Mouse (Mus musculus): ENCODE measurements around the gene Coasy.
"Not testable (repeated sequence)": the region's sequence is repeated elsewhere in the genome, so short reads cannot be mapped to it uniquely, and the experiment has no call there.

Coasy gene

DNA sequence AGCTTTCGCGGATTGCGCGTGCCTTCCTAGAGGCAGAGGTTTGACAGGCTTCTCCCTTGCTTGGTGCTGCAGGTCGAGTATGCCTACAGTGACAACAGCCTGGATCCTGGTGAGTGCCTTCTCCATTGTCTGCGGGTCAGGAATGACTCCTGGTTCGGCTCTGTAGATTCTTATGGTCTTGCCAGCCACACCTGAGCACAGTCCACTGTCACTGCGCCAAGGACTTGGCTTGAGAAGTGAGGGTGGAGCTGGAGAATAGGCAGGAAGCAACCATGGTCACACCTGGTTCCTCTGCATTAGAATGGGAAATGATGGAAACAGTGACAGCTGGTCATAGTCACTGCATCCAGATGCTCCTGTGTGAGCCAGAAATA, 5.3 kb downstream of the Coasy start:
- no peak for DNase-seq (ENCODE audit: low spot score)

DNA sequence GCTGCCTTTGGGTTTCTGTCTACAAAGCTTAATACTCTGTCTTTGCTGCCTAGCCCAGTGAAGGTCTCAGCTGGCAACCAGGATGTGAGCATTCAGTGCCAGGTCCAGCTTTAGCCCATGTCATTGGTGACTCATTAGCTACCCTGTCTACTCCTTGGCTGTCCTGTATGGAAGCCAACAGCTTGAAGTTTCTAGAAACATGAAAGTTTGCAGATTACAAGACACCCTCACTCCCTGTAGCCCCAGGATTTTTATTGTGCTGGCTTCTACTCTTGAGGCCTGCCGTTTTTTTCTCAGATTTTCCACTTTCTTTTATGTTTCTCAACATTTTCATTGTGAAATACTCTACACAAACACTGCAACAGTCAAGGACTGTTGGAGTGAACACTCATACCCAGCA, 7.6 kb downstream of the Coasy start:
- no peak for DNase-seq (ENCODE audit: low spot score)

DNA sequence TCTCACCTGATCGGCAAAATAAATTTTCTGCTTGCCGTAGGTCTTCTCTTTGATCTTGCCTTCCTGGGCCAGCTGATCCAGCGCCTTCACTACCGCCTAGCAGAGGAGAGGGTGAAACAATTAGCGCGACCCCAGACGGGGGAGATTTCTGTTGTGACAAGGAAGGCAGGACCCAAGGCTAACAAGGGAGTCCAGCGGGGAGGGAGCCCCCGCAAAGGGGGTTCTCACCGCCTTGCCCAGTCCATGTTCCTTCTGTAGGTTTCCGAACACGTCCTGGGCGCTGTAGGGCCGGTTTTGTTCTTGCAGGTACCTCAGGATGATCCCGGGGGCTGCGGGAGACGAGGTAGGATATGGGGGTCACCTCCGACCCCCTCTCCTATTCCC, 12.6 kb downstream of the Coasy start:
- peak; percentile 28 for DNase-seq (ENCODE audit: low spot score)

DNA sequence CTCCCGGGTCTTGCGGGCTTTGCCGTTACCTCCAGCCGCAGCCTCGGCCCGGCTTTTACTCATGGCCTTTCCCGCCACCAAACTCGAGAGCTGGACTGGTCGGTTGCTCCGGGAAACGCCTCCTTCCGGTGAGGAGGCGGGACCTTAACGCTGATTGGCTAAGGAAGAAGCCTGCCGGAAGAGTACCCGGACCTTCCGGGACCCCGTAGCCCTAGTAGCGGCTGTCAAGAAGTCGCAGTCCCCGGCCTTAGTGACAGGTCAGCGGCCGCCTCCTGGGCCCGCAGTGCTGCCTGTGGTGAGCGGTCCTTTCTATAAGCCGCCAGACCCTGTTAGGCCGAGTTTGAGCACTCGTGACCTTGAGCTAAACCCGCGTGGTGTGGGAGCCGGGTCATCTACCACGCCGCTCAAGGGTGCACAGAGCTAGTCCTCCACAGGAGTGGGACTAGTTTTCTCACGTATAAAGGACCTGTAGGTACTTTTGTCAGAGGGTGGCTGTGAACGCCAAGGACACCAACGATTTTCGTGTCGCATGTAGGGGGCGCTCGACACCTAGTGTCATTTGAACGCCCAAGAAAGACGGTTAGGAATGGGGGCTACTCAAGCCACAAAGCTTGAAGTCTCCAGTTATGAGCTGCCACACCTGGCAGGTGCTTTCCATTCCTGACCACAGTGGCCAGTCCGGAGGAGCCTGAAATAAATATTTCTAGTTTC, 13.1 kb downstream of the Coasy start, which contains the start of gene Psmc3ip:
Gene Psmc3ip, minus strand, starts transcription at position 123 of the 711 bp plus-strand sequence.
- DNase-seq (ENCODE audit: low spot score) = peak; percentile 98

DNA sequence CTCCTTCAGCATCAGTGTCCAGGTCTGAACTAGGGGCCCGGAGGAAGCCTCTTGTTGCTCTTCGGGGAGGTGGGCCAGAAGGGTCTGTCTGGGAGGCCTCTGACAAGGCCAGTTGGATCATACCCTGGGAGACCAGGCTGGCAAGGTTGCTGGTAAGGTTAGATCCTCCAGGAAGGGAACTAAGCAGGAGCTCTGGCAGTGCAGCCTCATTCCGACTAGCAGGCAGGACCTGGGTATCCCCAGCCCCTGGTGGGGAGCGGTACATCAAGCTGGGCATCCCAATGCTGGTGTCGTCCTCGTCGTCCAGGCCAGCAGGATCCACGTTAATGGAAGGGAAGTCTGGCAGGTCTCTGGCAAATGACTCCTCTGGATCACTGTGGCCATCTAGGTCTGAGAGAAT, 15.9 kb downstream of the Coasy start:
- no peak for DNase-seq (ENCODE audit: low spot score)

DNA sequence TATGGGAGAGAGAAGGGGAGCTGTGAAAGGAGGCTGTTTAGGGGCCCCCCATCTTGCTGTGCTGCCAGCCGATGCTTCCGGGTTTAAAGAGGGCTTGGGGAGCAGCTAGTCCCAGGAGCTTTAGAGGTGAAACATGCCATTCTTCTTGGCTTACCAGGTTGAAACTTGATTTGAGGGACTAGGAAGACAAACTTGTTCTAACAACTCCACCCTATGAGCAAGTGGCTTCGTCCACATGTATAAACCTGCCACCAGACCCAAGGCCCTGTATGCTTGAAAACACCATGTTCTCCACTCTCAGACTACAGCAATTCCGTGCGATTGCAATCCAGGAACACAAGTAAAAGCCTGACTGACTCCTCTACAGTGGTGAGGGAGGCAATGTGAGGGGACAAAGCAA, 20.6 kb downstream of the Coasy start:
- no peak for DNase-seq (ENCODE audit: low spot score)

DNA sequence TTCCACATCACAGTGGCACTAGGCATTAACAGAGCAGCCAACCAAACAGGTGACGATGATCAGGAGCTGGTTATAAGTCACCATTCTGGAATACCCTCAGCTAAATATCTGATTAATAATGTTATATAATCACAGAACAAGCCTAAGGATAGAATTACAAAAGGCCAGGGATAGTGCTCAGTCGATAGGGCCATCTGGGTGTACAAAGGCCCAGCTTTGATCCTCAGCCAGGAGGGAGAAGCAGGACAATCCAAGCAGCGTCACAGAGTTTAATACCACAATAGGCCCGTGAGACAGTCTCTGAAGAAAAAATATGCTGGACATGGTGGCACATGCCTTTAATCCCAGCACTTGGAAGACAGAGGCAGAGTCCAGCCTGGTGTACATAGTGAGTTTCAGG, 27.0 kb downstream of the Coasy start:
- DNase-seq (ENCODE audit: low spot score) = no peak

DNA sequence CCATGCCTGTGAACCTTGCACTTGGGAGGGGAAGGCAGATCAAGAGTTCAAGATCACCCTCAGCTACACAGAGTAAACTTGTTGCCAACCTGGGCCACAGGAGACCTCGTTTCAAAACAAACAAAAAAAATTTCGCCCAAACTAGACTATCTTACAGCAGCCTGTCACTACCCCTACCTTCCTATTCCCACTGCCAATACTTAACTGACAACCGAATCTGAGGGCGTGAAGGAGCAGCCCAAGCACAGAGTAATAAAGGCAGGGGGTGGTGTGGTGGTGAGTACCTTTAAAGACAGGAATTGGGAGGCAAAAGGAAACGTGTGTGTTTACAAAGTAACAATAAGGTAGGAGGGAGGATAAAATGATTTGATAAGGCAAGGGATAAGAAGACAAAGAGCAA, 28.3 kb downstream of the Coasy start:
- DNase-seq (ENCODE audit: low spot score) = no peak

DNA sequence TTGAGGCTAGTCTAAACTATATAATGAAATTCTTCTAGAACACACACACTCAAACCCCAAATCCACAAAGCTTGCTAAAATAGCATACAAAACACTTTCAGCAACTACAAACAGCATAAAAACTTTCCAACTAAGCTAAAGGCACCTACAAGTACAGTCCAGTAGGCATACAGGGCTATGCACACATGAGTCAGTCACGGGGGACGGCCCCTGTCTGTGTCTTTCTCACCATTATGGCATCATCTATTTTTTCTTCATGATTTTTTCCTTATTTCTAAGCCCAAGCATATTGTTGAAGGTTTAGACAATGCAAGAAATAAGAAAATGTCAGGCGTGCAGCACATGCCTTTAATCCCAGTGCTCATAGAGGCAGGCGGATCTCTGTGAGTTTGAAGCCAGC, 28.8 kb downstream of the Coasy start:
- DNase-seq (ENCODE audit: low spot score) = no peak

DNA sequence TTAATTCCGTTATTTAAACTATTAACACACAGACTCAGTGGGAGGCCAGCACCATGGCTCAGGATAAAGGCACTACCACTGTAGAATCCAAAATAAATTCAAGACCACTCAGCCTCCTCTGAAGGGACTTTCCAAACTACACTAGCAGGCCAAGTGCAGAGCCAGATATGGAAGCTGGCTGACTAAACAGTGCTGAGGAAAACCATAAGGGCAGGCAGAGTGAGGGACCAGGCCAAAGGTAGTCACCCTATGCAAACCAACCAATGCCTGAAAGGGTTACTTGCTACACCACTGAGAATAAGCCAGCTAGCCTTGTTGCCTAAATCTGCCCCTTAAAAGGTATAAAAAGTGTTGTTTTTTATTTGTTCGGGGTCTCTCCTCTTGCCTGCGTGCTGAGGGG, 29.8 kb downstream of the Coasy start:
- no peak for DNase-seq (ENCODE audit: low spot score)

DNA sequence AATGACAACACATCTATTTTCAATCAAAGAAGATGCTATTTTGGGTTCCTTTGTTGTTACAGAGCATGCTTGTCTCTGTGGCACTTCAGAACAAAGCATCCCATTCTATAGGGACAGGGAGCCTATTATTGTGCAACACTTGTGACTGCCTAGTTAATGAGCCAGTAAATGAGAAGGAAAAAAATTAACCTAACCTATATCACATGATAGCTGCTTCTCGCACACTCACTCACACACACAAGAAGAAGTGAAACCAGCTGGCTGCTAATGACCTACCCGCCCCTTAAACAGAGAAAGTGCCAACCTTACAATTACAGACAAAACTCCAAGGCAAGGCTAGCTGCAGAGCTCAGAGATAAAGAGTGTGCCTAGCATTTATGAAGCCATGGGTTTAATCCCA, 33.2 kb downstream of the Coasy start:
- no peak for DNase-seq (ENCODE audit: low spot score)

DNA sequence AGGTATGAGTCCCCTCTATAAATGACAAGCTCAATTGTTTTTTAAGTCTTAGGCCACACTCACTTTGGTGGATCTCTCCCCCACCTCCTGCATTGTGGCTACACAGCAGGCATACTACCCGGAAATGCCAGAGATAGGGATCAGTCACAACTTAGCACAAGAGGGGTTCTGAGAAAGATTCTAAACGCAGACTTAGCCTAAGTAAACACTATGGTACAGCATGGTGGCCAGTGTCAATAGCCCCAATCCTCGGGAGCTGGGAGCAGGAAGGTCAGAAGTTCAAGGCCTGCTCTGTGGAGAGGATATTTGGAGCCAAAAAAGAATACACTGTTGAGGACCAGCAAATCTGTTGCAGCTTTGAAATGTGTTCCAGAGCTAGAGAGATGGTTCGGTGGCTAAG, 35.7 kb downstream of the Coasy start:
- no peak for DNase-seq (ENCODE audit: low spot score)

DNA sequence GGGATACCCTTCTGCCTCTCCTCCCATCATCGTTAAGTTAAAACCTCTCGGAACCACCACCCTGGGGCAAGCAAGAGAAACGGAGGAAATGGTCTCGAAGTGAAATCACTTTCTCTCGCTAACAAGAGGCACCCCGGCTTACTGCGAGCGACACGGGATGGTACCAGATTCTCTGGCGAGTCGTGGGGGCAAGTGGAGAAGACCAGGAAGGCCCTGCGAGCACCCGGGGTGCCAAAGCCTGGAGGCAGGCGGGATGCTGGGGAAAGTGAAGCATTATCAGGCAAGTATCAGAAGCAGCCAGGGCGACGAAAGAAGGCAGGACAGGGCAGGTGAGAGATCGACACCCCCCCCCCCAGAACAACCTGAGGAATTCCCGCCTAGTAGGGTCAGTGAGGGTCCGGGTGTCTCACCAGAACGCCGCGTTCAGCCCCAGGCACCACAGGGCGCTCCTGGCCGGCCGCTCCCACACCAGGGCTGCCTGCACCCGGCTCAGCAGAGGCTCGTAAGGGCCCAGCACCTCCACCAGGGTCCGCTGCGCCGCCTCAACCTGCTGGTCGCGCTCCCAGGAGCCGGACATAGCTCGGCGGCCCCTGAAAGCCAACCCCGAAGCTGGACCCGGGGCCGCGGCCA, 36.9 kb downstream of the Coasy start:
- DNase-seq (ENCODE audit: low spot score) = no peak

DNA sequence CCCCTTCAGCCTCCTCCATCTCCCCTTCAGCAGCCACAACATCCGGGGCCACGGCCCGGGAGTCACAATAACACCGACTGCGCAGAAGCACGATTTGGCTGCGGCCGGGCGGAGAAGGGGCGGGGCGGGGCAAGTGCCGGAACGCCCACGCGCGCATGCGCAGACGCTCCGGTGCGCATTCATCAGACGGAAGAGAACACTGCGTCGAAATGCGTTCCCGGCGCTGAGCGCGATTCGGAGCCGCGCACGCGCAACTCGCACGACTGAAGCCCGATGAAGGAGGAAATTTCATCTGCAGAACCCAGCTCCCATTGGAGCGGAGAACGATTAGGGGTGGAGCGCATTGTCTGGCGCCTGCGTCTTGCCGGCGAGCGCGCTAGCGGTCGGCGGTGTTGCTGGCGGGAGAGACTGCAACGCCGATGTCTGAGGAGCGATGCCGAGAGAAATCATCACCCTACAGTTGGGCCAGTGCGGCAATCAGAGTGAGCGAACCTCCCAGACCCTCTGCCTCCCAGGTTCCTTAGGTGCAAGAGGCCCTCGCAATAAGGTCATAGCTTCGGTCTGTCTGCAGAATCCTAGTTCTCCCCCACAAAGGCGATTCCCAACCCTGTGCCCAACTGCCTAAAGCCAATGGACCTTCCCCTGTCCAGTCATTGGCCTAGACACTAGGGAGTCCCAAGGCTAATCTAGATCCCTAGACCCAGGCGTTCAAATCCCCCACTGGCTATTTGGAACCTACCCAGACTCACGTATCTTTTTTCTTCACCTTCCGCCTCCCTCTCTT, 37.6 kb downstream of the Coasy start, which contains the start of the genes Retreg3 and Tubg1:
Gene Retreg3, minus strand, starts transcription at position 133 of the 784 bp plus-strand sequence.
Gene Tubg1, plus strand, starts transcription at position 178 of the 784 bp plus-strand sequence.
- peak; percentile 99 for DNase-seq (ENCODE audit: low spot score)

DNA sequence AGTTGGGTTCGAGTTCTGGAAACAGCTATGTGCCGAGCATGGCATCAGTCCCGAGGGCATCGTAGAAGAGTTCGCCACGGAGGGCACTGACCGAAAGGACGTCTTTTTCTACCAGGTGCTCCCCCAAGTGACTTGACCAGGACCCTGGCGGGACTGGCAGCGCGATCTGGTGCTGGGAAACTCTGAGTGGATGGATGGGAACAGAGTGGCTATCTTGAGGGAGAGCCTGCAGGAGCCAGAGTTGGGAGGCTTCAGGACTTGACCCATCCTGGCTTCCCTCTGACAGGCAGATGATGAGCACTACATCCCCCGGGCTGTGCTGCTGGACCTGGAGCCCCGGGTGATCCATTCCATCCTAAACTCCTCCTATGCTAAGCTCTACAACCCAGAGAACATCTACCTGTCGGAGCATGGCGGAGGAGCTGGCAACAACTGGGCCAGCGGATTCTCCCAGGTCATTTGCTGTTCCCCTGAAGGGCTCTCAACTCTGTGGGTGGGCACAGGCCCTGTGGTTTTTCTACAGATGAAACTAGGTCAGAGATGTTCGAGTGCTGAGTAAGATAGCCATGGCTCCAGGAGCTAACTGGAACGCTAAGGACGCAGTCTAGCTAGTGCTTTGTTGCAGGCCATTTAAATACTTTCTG, 38.3 kb downstream of the Coasy start:
- no peak for DNase-seq (ENCODE audit: low spot score)

DNA sequence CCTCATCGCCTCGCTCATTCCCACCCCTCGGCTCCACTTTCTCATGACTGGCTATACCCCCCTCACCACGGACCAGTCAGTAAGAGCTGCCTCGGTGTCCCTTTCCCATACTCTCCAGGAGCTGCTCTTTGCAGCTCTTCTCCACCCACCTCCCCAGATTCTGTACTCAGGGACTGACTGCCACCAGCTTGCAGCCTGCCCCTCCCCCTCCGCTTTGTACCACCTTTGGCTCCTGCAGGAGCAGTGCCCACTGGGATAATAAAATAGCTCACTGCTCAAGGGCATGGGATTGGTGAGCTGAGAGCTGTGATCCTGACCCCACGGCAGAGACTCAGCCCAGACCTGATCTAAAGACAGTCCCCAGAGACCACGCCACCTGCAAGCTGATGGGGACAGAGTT, 42.1 kb downstream of the Coasy start:
- DNase-seq (ENCODE audit: low spot score) = not testable (repeated sequence)

DNA sequence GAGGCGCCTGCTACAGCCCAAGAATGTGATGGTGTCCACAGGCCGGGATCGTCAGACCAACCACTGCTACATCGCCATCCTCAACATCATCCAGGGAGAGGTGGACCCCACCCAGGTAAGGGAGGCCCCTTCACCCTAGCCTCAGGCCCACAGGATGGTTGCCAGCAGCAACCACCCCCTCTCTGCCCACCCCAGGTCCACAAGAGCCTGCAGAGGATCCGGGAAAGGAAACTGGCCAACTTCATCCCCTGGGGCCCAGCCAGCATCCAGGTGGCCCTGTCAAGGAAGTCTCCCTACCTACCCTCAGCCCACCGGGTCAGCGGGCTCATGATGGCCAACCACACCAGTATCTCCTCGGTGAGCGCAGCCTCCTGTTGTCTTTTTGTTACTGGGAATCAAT, 42.6 kb downstream of the Coasy start:
- not testable (repeated sequence) for DNase-seq (ENCODE audit: low spot score)

DNA sequence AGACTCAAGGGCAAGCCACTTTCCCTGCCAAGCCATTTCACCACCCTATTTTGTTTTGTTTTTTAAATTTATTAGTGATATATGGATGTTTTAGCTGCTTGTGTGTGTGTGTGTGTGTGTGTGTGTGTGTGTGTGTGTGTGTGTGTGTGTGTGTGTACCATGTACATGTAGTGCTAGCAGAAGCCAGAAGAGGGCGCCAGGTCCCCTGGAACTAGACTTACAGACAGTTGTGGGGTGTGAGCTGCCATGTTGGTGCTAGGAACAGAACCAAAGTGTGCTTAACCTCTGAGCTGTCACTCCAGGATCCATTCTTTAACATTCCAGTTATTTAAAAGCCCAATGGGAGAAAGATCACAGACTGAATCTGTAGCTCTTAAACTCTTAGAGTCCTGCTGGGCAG, 44.7 kb downstream of the Coasy start:
- no peak for DNase-seq (ENCODE audit: low spot score)

DNA sequence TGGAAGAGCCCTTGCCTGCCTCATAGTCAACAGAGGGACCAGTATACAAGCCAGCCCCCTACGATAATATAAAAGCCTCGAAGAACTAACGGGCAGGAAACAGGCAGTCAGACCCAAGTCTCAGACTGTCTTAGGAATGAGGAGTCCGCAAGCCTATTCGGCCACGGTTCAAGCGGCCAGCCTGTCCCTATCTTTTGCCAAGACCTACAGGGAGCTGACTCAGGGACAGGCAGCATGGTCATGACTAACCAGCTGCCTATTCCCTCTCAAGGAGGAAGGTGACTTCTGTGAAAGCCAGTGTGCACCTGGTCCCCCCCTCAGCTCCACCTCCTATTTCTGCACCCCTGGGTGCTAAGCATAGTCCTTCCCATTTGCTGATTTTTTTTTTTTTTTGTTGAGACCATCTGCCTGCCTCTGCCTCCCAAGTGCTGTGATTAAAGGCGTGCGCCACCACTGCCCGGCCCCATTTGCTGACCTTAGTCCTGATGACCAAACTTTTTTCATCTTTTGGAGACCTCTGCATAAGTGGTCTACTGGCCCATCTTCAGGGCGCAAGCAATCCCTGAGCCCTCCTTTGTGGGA, 46.7 kb downstream of the Coasy start:
- DNase-seq (ENCODE audit: low spot score) = no peak

DNA sequence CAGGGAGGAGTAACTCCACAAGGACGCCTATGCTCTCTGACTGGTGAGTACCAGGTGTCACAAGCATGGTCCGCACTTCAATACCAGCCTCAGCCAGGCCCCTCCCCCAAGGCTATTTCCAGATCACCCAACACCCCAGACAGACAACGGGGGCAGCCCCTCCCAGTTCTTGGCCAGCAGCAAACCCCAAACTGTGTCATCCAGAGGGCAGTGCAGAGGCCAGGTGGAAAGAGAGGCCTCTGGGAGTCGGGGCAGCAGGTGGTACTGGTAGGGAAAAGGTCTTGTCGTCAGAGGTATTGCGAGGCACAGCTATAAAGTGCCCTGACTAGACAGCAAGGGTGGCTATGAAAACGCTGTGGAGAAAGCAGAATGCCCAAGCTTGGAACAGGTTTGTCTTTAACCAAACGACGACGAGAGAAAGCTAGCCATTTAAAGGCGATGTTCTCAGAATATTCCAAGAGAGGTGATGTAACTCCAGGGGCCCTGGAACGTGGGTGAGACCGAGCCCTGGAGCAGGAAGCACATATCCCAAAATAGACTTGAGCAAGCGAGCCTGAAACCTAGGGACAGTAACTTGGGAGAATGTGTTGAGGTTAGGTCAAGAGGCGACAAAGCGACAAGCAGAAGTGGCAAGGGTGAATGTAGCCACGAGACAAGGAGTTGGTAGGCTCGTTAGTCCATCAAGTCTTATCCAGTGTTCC, 47.8 kb downstream of the Coasy start:
- DNase-seq (ENCODE audit: low spot score) = no peak

DNA sequence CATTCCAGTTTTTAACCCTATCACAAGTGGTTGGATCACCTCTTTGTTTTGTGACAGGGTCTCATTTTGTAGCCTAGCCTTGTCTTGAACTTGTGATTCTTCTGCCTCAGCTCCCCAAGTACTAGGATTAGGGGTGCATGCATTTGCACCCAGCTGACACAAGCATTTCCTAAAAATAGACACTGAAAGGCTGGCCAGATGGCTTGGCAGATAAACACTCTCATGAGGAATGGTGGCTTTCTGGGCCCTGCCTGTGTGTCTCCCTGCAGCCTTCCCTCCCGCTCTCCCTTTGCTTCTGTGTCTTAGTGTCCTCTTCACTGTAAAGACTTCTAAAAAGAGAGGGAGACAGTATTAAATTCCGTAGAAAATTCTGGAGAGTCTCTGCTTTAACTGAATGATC, 48.8 kb downstream of the Coasy start:
- DNase-seq (ENCODE audit: low spot score) = no peak

DNA sequence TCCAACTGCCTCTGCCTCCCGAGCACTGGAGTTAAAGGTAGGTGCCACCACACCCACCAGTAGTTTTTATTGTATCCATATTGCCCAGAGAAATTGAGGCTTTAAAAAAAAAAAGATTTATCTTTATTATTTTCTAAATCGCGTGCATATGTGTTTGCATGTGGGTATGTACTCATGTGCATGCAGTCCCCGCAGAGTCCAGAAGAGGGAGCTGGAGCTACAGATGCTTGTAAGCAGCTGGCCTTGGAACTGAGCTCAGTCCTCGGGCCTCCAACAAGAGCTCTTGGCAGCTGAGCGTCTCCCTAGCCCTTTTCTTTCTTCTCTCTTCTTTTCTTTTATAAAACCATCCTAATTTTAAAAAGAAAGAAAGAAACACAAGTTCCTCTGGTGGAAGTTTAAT, 49.3 kb downstream of the Coasy start:
- DNase-seq (ENCODE audit: low spot score) = peak; percentile 62

Measured in embryo, embryonic 10 days (tissue).